Mouse (Mus musculus): ENCODE measurements around the gene Ddx49.

The Ddx49 gene

GRCm38 (mm10) chr8:70302358-70302890 lies at the start of gene Ddx49, which contains the start of gene Cope:
TSS of gene Ddx49 (minus strand) at chr8:70302489.
TSS of gene Cope (plus strand) at chr8:70302518.
- DNase-seq (ENCODE audit: low read depth, low spot score), result peak; percentile 91

DNA sequence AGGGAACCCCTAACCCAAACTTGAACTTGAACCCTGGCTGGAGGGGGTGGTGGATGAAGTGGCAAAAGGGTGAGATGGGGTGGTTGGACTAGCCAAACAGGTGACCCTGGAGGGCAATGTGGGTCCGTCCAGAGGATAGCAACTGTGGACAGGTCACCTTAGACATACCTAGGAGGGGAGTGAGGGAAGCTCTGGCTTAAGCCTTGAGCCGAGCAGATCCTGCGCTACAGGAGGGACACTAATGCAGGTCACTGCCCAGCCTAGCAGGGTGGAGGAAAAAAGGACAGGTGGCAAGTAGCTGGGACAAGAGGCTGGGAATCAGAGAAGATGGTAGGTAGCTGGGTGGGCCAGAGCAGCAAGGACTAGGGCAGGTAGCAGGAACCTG lies 49.7 kb upstream of the Ddx49 start:
- DNase-seq (ENCODE audit: low read depth, low spot score), result no peak

- no peak for DNase-seq (ENCODE audit: low read depth, low spot score)
These were observed 49.0 kb upstream of the Ddx49 start for GRCm38 (mm10) chr8:70351035-70351999.

- DNase-seq (ENCODE audit: low read depth, low spot score), result no peak
These were observed 45.7 kb upstream of the Ddx49 start for GRCm38 (mm10) chr8:70347860-70348420.

DNA sequence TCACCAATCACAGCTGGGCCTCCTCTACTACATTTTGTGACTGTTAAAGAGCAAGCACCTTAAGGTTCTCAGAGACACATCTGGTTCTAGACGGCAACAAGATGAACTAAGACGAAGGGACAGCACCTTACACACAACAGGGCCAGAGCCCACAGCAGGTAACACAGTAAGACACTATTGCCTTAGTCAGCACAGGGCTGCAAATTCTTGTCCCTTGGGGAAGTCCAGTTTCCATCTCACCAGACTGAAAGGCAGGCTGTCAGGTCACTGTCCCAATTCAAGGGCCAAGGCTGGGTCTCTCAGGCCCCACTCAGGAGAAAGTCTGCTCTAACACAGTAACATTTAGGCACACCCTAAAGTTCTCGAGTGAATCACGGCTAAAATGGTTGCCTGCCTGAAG lies 45.2 kb upstream of the Ddx49 start:
- DNase-seq (ENCODE audit: low read depth, low spot score), result no peak

DNA sequence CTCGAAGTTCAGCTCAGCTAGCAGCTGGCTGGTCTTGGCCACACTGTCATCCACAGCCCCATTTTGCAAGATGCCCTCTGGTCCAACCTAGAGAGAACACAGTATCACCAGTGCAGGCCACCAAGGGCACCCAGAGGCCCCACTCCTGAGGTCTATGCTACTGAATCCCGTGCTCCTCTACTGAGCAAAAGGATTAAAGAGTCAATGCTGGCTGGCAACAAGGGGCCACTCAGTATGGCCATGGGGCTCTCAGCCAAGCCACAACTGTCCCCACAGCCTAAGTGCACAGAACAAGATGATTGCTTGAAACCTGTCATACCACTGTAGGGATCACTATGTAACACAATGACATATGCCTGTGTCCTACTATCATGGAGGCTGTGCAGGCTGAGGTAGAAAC lies 42.0 kb upstream of the Ddx49 start:
- no peak for DNase-seq (ENCODE audit: low read depth, low spot score)

- DNase-seq (ENCODE audit: low read depth, low spot score), result no peak
These were observed 41.4 kb upstream of the Ddx49 start for GRCm38 (mm10) chr8:70343696-70344095.

DNA sequence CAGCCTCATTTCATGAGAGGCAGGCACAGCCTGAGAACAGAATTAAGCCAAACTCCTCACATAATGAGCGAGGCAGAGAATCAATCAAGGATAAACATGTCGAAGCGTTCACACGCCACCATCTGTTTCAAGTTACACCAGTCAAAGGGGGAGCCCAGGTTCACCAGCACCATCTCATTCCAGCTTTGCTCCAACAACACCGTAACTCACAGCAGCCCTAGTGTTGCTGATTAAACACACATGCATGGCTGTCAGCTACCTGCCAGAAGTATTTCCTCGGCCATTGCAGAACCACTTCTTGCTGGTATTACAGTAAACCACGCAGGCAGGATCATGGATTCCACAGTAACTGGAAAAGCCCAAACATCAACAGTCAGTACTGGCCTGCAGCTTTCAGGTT lies 40.8 kb upstream of the Ddx49 start:
- no peak for DNase-seq (ENCODE audit: low read depth, low spot score)

GRCm38 (mm10) chr8:70342007-70342406 lies 39.7 kb upstream of the Ddx49 start:
- no peak for DNase-seq (ENCODE audit: low read depth, low spot score)

DNA sequence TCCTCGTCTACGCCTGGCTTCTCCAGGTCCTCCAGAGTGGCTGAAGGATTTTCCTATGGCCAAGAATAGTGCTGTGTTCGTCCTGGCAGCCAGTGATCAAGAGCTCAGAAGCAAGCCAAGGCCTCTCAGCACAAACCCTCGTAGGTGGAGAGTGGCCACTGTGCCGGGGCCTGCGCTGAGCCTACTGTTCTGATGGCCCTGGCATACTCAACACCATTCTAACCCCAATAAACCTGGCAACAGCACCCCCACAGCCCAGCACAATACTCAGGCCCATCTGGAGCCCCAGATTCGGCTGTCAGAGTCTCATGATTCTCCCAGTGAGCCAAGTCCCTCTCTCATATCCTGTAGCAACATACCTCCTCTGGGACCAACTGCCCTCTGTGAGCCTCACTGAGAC lies 38.4 kb upstream of the Ddx49 start:
- no peak for DNase-seq (ENCODE audit: low read depth, low spot score)

GRCm38 (mm10) chr8:70338931-70339330 lies 36.6 kb upstream of the Ddx49 start:
- no peak for DNase-seq (ENCODE audit: low read depth, low spot score)

DNA sequence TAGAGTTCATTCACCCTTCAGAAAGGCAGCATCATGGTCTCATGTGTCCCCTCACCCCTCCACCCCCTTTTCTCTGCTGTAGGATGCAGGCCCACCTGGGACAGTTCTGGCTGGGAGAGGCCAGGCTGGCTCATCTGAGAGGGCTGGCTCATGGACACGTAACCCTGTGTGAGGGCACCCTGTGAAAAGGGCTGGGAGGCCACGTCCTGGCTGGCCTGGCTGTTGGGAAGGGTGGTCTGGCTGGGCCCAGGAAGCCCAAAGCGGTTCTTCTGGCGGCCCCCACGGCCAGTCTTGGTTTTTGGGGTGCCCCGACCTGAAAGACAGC lies 30.6 kb upstream of the Ddx49 start:
- no peak for DNase-seq (ENCODE audit: low read depth, low spot score)

DNA sequence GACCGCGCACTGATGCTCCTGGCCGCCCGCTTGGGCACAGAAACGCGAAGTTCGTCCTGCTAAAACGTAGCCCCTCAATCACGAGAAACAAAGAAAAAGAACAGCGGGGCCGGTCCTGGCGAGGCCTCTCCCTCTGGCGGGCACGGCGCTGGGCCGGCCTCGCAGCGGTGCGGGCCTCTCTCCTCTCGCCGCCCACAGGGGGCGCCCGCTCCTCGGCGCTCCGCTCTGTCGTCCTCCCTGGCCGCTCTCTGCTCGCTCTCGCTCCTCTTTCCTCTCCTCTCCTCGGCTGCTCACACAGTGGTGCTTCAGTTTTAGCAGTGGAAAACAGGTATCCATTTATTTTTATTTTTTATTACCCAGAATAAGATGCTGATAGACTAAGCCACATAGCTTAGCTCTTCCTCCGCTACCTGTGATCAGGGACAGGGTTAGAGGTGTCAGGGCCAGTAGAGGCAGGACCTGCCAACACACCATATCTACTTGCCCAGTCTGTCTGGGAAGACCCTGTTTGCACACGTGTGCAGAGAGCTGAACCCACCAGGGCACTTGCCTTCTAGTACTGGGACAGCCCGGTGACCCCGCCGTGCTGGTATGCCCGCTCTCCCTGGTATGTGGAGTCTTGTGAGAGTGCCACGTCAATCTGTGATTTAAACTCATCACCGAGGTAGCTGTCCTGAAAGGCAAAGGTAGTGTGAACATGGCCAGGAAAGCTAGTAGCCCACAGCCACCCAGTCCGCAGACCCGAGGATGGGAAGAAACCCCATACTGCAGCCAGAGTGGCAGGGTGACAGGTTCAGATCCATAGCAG lies 30.0 kb upstream of the Ddx49 start:
- DNase-seq (ENCODE audit: low read depth, low spot score), result no peak

DNA sequence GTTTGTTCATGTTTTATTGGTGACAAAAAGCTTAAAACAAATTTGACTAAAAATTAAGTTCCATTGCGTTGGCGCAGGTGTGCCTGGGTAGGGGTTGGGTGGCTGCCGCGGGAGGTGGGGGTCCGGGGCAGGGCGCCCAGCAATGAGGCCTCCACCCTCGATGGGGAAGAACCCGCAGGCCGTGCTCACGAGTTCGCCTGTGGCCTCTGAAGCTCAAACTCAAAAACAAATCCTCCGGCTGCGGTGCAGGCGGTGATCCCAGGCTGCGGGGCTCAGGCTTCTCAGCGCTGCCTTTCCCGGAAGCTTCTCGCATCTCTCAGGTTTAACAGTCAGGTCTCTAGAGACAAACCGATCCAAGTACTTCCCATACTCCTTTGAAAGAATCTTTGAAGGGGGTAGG lies 29.2 kb upstream of the Ddx49 start:
- no peak for DNase-seq (ENCODE audit: low read depth, low spot score)

DNA sequence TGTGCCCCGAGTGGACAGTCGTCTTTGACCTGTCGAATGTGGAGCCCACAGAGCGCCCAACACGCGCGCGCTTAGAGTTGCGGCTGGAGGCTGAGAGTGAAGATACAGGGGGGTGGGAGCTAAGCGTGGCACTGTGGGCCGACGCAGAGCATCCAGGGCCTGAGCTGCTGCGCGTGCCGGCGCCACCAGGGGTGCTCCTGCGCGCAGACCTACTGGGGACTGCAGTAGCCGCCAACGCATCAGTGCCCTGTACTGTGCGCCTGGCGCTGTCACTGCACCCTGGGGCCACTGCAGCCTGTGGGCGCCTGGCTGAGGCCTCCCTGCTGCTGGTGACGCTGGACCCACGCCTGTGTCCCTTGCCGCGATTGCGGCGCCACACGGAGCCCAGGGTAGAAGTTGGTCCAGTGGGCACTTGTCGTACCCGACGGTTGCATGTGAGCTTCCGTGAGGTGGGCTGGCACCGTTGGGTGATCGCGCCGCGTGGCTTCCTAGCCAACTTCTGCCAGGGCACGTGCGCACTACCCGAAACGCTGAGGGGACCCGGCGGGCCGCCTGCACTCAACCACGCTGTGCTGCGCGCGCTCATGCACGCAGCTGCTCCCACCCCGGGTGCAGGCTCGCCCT lies 28.6 kb upstream of the Ddx49 start:
- DNase-seq (ENCODE audit: low read depth, low spot score), result peak; percentile 80

GRCm38 (mm10) chr8:70329835-70330740 lies 27.8 kb upstream of the Ddx49 start:
- no peak for DNase-seq (ENCODE audit: low read depth, low spot score)

- peak; percentile 61 for DNase-seq (ENCODE audit: low read depth, low spot score)
These were observed 27.0 kb upstream of the Ddx49 start, which contains the start of gene Gdf1 for GRCm38 (mm10) chr8:70329124-70329834. TSS of gene Gdf1 (plus strand) at chr8:70329817.

DNA sequence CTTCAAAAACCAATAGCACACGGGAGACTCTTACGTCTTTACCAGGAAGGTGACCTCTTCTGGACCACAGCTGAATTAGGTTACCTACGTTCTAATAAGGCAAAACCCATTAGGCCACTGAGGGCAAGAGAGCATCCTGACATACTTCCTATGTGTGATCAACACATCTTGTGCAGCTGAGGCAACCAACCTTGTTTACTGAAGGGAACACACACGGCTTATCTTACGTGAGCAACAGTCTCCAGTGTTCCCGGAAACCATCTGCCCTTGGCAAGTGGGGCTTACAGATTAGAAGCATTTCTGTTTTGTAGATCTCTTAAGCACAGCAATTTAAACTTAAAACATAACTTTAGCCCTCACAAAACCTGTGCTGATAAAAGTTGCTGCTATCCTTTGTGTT lies 25.2 kb upstream of the Ddx49 start:
- DNase-seq (ENCODE audit: low read depth, low spot score), result no peak

DNA sequence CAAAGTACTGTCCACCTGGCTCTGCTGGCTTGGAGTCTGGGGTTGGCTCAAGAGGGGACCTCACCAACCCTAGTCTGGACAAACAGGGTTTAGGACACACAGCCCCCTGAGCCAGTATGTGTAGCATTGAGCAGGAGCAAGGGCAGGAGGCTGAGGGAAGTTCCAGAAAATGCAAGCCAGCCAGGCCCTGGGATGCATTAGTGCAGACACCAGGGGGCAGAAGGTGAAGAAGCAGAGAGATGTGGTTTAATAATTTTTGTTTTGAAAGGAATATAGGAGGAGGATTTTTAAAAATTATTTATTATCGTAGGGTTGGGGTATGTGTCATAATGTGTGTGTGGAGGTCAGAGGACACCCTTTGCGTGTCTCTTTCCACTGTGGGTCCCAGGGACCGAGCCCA lies 21.4 kb upstream of the Ddx49 start:
- no peak for DNase-seq (ENCODE audit: low read depth, low spot score)

DNA sequence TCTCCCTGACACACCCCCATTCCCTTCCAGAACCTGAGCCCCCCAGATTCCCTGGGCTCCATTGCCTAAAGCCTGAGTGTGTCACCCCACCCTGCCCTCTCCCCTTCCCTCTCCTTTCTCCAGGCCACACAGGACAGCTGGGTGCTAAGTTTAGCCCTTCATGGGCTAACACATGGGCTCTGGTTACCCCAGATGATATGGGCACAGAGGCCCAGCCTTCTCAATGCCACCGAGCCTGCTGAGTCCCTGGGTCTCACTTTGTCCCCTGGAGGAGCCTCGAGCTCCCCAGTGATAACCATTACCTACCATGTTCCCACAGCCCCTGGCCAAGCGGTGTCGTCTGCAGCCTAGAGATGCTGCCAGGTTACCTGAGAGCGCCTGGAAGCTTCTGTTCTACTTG lies 15.6 kb upstream of the Ddx49 start:
- DNase-seq (ENCODE audit: low read depth, low spot score), result no peak

Measured in WW6 (cell line).